Mouse (Mus musculus) kidney, adult 2 months (tissue): Measurements from ENCODE around the gene Zkscan1. TPM values are rescaled to one million over a fixed set of nuclear protein-coding genes. Genes with fewer than 3 reads are reported as not detected.
"Not testable (repeated sequence)": the region's sequence is repeated elsewhere in the genome, so short reads cannot be mapped to it uniquely, and the experiment has no call there.

Experiments used
- DNase-seq: peaks from one replicate; pipeline ENCODE4 v3.0.0; 2021
- H3K27ac ChIP-seq: fragments of 200-500 bp; 2 replicates; pipeline ENCODE4 v1.5.1; 2012; ENCODE audit warnings: low read depth, low read length, control low read depth, inconsistent platforms; ENCODE audit not compliant: insufficient read depth
- H3K27me3 ChIP-seq: fragments of 200-500 bp; replicated peaks from 2 replicates; pipeline ENCODE4 v1.6.1; 2012; ENCODE audit warnings: mild to moderate bottlenecking, moderate library complexity, low read length, inconsistent platforms; ENCODE audit not compliant: control insufficient read depth, insufficient read depth
- H3K36me3 ChIP-seq: fragments of 200-500 bp; 2 replicates; pipeline ENCODE4 v1.6.1; 2012; ENCODE audit warnings: mild to moderate bottlenecking, moderate library complexity, low read length, inconsistent platforms; ENCODE audit not compliant: control insufficient read depth, insufficient read depth
- H3K4me1 ChIP-seq: fragments of 200-500 bp; 2 replicates; pipeline ENCODE4 v1.6.1; 2011; ENCODE audit warnings: low read length; ENCODE audit not compliant: control insufficient read depth, insufficient read depth
- H3K4me3 ChIP-seq: fragments of 200-500 bp; 2 replicates; pipeline ENCODE4 v1.5.1; 2011; ENCODE audit warnings: mild to moderate bottlenecking, low read depth, low read length, control low read depth; ENCODE audit not compliant: insufficient read depth
- CTCF ChIP-seq: fragments of 200-500 bp; conservative IDR thresholded peaks from 2 replicates; pipeline ENCODE4 v1.5.1; 2011; ENCODE audit warnings: low read depth, mild to moderate bottlenecking, control low read depth, low read length, moderate library complexity, mixed read lengths; ENCODE audit not compliant: insufficient read depth, insufficient read length
- POLR2A ChIP-seq: fragments of 200-500 bp; IDR thresholded peaks from one replicate; pipeline ENCODE4 v1.6.1; 2011; ENCODE audit warnings: low read depth, low read length, control low read depth
- WGBS: fragments of 180-500 bp; shearing (Covaris S2); methylation state at CpG from one replicate; pipeline ENCODE4 v1.1.7; 2018; 5-methylcytosine and 5-hydroxymethylcytosine counted together
- polyA plus RNA-seq: library from polyadenylated mRNA; depleted of rRNA; stranded (reverse); fragments of >200 nt; gene quantifications from 2 replicates; pipeline ENCODE4 v1.2.3, GENCODE M21; 2012; rRNA removed

Zkscan1 gene
- 8.3 and 10.2 TPM in 2 replicates for polyA plus RNA-seq

DNA sequence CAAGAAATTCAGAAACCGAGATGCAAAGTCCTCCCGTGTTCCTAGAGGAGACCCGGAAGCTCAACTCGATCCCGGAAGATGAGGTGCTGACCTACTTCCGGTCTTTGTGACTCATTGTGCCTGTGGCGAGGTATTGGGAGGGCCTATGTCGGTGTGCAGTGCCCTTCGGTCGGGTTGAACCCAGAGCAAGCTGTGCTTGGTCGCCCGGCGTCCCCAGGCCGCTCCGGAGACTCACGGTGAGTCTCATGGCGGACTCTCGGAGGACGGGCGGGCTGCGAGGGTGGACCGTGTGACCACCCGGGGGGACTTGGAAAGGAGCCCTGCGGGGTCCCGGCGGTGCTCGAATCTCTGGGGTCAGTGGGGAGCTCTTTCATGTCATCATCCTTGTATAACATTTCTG, at the start of gene Zkscan1:
Gene Zkscan1 (plus strand): TSS at position 89 of the 400 bp plus-strand sequence.
- Histone ChIP-seq H3K4me1 (peaks cover 18% of the 10 kb centered on the region), H3K27ac (peak within 1 kb of the TSS; percentile 87), H3K36me3 (no peaks in the 10 kb centered on the region), H3K27me3 (no peaks in the 10 kb centered on the region), H3K4me3 (peak within 1 kb of the TSS; percentile 69)
- under 1% methylated on average over 27 of the region's 27 CpGs for WGBS
- TF ChIP-seq CTCF: no peak
- TF ChIP-seq POLR2A: peak; percentile 85
- DNase-seq: peak; percentile 93

DNA sequence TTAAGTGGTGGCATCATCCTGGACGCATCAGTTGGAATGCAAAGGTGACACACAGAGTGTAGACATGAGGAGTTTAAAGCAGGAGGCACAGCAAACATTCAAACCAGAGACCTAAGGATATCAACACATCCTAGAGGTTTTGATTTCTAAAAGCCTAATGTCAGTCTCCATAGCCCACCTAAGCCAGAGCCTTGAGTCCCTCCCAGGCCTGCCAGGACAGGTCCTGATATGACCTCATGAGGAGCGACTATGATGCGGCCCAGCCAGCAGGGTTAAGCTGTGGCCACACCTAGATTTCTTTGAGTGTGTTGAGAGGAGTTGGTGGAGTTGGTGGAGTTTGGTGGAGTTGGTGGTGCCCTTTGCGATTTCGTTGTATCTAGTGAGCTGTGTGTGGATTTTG, 32.0 kb upstream of the Zkscan1 start, which contains the start of gene Smok3c:
Gene Smok3c (plus strand): TSS at position 301 of the 400 bp plus-strand sequence.
- not testable (repeated sequence) for H3K27me3 ChIP-seq, DNase-seq, H3K36me3 ChIP-seq, H3K27ac ChIP-seq, H3K4me3 ChIP-seq, H3K4me1 ChIP-seq
- no CpG with 5 or more reads among the region's 5 CpGs for WGBS

DNA sequence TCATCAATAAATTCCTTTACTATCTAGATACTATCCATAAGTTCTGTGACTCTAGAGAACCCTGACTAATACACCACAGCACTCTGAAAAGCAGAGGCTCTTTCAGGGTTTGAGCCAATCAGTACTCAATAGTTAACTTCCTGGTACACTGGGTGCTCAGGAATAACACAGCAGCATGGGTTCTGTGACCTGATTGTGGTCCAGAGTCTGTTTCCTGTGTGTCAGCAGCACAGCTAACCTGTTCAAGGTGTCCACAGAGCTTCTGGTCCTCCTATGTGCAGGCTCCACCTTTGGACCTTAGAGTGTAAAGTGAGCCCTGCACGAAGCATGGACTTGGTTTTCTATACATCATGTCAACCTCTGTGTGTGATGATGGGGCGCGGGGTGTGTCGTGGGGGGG, 11.1 kb upstream of the Zkscan1 start:
- 81% methylated on average over 4 of the region's 4 CpGs for WGBS
- no peaks in the 10 kb centered on the region for H3K36me3 ChIP-seq
- H3K4me3 ChIP-seq: no peak overlapping the region
- H3K4me1 ChIP-seq: peaks cover 3% of the 10 kb centered on the region; the same call in 1 of the 2 replicates
- H3K27ac ChIP-seq: no peak overlapping the region
- DNase-seq: peak; percentile 0
- no peaks in the 10 kb centered on the region for H3K27me3 ChIP-seq
- TF ChIP-seq CTCF (no peak), POLR2A (no peak)

DNA sequence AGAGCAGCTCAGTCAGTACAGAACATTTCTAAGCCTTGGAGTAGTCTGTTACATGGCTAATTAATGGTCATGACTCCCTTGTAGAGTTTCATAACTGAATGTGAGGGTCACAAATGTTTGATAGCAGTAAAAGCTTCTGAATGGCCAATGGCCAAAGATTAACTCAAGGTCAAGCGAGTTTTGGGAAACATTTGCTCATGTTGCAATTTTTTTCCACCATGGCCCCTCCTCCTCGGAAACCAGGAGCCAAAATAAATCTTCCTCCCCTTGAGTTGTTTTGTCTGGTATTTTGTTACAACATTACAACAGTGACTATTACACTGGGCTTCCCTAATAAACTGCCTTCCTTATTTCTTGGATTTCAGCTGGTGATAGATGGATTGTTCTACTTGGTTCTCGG, 9.2 kb upstream of the Zkscan1 start:
- Histone ChIP-seq H3K36me3 (no peaks in the 10 kb centered on the region), H3K4me3 (no peak overlapping the region), H3K4me1 (peaks cover 6% of the 10 kb centered on the region; the same call in 1 of the 2 replicates), H3K27me3 (no peaks in the 10 kb centered on the region), H3K27ac (no peak overlapping the region)
- TF ChIP-seq CTCF (no peak), POLR2A (no peak)
- DNase-seq: peak; percentile 82
- 43% methylated on average over 3 of the region's 3 CpGs for WGBS

DNA sequence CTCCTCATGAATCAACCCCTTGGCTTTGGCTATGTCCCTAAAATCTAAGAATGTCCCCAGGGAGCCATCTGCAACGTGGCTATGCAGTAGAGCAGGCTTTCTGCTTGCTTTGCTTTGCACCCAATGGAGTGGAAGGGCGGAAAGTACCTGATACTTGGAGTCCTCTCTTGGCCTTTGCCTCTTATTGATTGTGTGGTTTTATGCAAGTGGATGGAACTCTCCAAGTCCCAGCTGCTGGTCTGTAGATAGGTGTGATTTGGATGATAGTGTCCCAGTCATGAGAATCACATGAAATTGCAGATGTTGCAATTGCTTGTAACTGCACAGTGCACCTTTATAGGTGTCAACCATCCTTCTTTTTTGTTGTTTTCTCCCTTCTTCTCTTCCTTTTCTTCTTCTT, 8.7 kb upstream of the Zkscan1 start:
- H3K27me3 ChIP-seq: no peaks in the 10 kb centered on the region
- DNase-seq: no peak
- H3K4me1 ChIP-seq: peaks cover 6% of the 10 kb centered on the region; the same call in 1 of the 2 replicates
- H3K4me3 ChIP-seq: no peak overlapping the region
- no peak overlapping the region for H3K27ac ChIP-seq
- WGBS: 58% methylated on average over 2 of the region's 2 CpGs
- H3K36me3 ChIP-seq: no peaks in the 10 kb centered on the region
- TF ChIP-seq CTCF: no peak
- TF ChIP-seq POLR2A: no peak

DNA sequence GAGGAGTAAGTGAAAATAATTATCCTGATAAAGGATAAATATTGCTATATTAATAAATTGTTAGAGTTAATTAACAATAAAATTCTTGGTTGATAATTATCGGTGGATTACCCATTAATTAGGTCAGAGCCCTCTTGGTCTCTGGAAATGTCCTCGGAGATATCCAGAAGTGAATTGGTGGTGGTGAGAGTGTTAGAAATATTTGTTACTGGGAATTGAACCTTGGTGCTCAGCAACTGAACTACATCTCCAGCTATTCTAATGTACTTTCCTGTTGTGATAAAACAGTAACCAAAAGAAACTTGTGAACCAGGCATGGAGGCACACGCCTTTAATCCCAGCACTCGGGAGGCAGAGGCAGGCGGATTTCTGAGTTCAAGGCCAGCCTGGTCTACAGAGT, 4.4 kb upstream of the Zkscan1 start:
- 54% methylated on average over 5 of the region's 5 CpGs for WGBS
- TF ChIP-seq POLR2A (no peak), CTCF (no peak)
- Histone ChIP-seq H3K27me3 (no peaks in the 10 kb centered on the region), H3K4me1 (peaks cover 8% of the 10 kb centered on the region; the same call in 1 of the 2 replicates), H3K4me3 (no peak overlapping the region), H3K27ac (no peak overlapping the region), H3K36me3 (no peaks in the 10 kb centered on the region)
- peak; percentile 66 for DNase-seq

DNA sequence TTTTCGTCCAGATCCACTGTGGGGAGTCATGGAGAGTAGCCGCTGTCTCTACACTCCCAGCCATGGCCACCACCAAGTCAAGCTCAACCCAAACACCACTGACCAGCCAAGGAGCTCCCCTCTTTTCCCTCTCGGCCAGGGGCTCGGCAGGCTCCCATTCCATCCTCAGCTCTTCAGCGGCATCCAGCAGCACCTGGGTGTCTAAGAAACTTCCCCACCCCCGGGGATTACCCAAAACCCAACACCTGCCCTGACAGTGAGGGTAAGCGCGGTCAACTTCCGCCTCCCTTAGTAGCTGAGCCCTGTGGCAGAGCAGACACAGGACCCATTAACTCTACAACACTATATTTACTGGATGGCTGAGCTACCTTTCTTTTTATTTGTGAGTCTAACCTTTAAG, 3.4 kb upstream of the Zkscan1 start:
- no peak overlapping the region for H3K4me3 ChIP-seq
- H3K27ac ChIP-seq: no peak overlapping the region
- H3K27me3 ChIP-seq: no peaks in the 10 kb centered on the region
- no peaks in the 10 kb centered on the region for H3K36me3 ChIP-seq
- no peak for TF ChIP-seq POLR2A
- no peak for TF ChIP-seq CTCF
- DNase-seq: no peak
- H3K4me1 ChIP-seq: peaks cover 7% of the 10 kb centered on the region; the same call in 1 of the 2 replicates
- 87% methylated on average over 9 of the region's 9 CpGs for WGBS

DNA sequence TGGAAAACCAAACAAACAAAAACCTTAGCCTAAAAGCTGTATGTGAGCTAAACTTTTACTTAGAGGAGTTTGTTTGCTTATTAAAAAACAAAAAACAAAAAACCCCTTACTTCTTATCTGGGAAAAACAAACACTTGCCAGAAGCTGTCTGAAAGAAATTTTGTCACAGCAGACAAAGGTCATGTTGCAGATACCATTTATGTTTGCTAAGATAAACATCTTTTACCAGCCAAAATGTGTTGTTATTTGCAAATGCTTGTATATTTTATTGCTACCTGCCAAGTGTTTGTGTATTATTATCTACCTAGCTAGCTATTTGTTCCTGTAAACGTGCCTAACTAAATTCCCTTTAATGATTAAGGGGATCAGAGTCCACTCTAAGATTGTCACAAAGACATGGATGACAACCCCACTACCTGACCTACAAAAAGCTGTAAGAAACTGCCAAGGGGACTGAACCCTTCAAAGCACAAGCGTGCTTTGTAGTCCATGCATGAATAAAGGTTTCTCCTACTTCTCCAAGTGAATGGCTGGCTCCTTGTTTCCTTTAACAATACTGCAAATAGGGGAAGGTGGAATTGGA, 1.5 kb upstream of the Zkscan1 start:
- WGBS: 47% methylated on average over 2 of the region's 2 CpGs
- Histone ChIP-seq H3K27ac (peak overlapping the region; percentile 16), H3K4me1 (peaks cover 17% of the 10 kb centered on the region), H3K27me3 (no peaks in the 10 kb centered on the region), H3K36me3 (no peaks in the 10 kb centered on the region), H3K4me3 (no peak overlapping the region)
- DNase-seq: peak; percentile 63
- no peak for TF ChIP-seq POLR2A
- no peak for TF ChIP-seq CTCF
